Mouse (Mus musculus) neural tube, embryonic 14.5 days (tissue): Measurements from ENCODE around the gene Cfap52. TPM values are rescaled to one million over a fixed set of nuclear protein-coding genes. Genes with fewer than 3 reads are reported as not detected.
A peak's percentile ranks its signal among the peaks of the same experiment; 100 is the strongest.

Source experiments
- ATAC-seq: fragments of 200-750 bp; cut with Nextera tagmentation; 2 replicates; pipeline ENCODE4 v1.8.0; 2017; ENCODE audit warnings: low read depth, mild to moderate bottlenecking, moderate TSS enrichment, moderate library complexity
- H3K27ac ChIP-seq: fragments of 300-500 bp; sonication (generic); 2 replicates; pipeline ENCODE4 v1.5.1; 2014; ENCODE audit warnings: low read depth, mild to moderate bottlenecking, control low read depth, low read length, moderate library complexity, mixed read lengths
- H3K27me3 ChIP-seq: fragments of 300-500 bp; sonication (generic); 2 replicates; pipeline ENCODE4 v1.6.1; 2014; ENCODE audit warnings: low read length; ENCODE audit not compliant: control insufficient read depth, insufficient read depth
- H3K36me3 ChIP-seq: fragments of 300-500 bp; sonication (generic); 2 replicates; pipeline ENCODE4 v1.6.1; 2014; ENCODE audit warnings: low read length, mixed read lengths; ENCODE audit not compliant: control insufficient read depth, insufficient read depth
- H3K4me1 ChIP-seq: fragments of 300-500 bp; sonication (generic); 2 replicates; pipeline ENCODE4 v1.6.1; 2014; ENCODE audit warnings: low read length; ENCODE audit not compliant: control insufficient read depth, insufficient read depth
- H3K4me2 ChIP-seq: fragments of 300-500 bp; sonication (generic); 2 replicates; pipeline ENCODE4 v1.6.1; 2014; ENCODE audit warnings: mild to moderate bottlenecking, low read depth, low read length, control low read depth
- H3K4me3 ChIP-seq: fragments of 300-500 bp; sonication (generic); 2 replicates; pipeline ENCODE4 v1.5.1; 2014; ENCODE audit warnings: low read depth, low read length, control low read depth, mixed read lengths
- H3K9ac ChIP-seq: fragments of 300-500 bp; sonication (generic); replicated peaks from 2 replicates; pipeline ENCODE4 v1.6.1; 2014; ENCODE audit warnings: low read depth, mild to moderate bottlenecking, control low read depth, low read length, mixed read lengths
- H3K9me3 ChIP-seq: fragments of 300-500 bp; sonication (generic); 2 replicates; pipeline ENCODE4 v1.6.1; 2016; ENCODE audit warnings: low read length; ENCODE audit not compliant: control insufficient read depth
- WGBS: fragments of 180-500 bp; shearing (Covaris S2); extraction: QIAGEN DNeasy Blood & Tissue Kit; methylation state at CpG from one replicate; pipeline ENCODE4 v1.1.7; 2014; 5-methylcytosine and 5-hydroxymethylcytosine counted together
- polyA plus RNA-seq: library from polyadenylated mRNA; unstranded; fragments of >200 nt; fragmentation: Nextera tagmentation; extraction: Ambion mirVana; gene quantifications from 2 replicates; pipeline ENCODE4 v1.2.1, GENCODE M21; 2014

Cfap52 gene
- polyA plus RNA-seq, 1 experiment from 2014 or later, result 3.3 TPM

DNA sequence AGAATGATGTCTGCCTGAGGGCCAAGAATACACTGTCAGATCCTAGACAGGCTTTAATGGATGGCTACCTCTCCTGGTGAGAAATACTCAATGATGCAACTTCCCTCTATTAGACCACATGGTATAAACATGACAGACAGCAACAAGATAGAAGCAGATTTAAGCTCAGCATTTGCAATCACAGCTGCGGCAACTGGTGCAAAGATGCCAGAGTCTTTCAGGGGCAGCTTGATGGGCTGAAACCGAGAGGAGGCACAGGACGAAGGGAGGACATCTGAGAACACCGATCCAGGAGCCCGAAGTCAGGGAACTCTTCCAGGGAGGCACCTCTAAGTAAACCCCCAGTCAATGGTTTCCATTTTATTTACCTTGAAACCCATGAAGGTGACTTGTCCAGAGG is 11.8 kb downstream of the Cfap52 start:
- Histone ChIP-seq H3K4me1 (no peaks in the 10 kb centered on the region), H3K9me3 (no peaks in the 10 kb centered on the region), H3K4me3 (no peak overlapping the region), H3K27me3 (no peaks in the 10 kb centered on the region), H3K36me3 (no peaks in the 10 kb centered on the region), H3K4me2 (no peak overlapping the region), H3K27ac (no peak overlapping the region), H3K9ac (no peak overlapping the region)
- WGBS, result 92% methylated on average over 5 of the region's 5 CpGs
- no peak for ATAC-seq

DNA sequence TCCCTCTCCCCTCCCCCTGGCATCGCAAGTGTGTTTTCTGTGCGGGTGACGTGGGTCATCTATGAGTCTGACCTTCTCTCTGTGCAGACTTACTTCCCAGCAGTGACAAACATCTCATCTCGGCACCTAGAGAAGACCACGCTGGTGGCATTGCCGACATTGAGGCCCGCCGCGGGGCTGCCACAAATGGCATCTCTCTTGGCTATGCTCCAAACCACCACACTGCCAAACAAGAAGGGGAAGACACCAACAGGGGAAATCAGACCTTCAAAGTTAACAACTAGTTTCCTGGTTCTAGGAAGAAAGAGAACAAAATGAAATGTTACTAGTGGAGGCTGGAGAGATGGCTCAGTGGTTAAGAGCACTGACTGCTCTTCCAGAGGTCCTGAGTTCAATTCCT is 16.0 kb downstream of the Cfap52 start:
- no peak overlapping the region for H3K4me2 ChIP-seq
- no peak overlapping the region for H3K9ac ChIP-seq
- H3K4me3 ChIP-seq, result no peak overlapping the region
- WGBS, result 90% methylated on average over 9 of the region's 9 CpGs
- H3K27ac ChIP-seq, result no peak overlapping the region
- no peaks in the 10 kb centered on the region for H3K36me3 ChIP-seq
- ATAC-seq, result no peak
- H3K4me1 ChIP-seq, result no peaks in the 10 kb centered on the region
- no peaks in the 10 kb centered on the region for H3K27me3 ChIP-seq
- H3K9me3 ChIP-seq, result no peaks in the 10 kb centered on the region

DNA sequence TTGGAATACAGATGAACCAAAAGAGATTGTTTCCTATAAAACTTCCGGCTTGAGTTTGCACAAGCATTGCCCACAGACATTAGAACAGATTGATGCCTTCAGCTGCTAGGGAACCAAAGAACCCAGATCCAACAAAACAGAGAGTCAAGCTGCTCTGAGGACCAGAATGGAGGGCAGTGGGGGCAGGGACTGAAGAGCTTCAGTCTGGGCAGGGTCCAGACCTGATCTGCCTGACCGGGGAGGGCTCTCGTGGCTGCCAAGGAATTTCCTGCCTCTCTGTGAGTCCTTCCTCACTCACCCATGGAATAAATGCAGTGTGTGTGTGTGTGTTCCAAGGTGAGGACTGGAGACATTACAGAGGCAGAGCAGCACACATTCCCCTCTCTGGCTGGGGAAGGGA is 17.2 kb downstream of the Cfap52 start:
- Histone ChIP-seq H3K27me3 (no peaks in the 10 kb centered on the region), H3K9me3 (no peaks in the 10 kb centered on the region), H3K4me3 (no peak overlapping the region), H3K4me1 (no peaks in the 10 kb centered on the region), H3K36me3 (no peaks in the 10 kb centered on the region), H3K4me2 (no peak overlapping the region), H3K9ac (no peak overlapping the region), H3K27ac (no peak overlapping the region)
- 70% methylated on average over 3 of the region's 3 CpGs for whole genome bisulfite sequencing
- ATAC-seq, result no peak

DNA sequence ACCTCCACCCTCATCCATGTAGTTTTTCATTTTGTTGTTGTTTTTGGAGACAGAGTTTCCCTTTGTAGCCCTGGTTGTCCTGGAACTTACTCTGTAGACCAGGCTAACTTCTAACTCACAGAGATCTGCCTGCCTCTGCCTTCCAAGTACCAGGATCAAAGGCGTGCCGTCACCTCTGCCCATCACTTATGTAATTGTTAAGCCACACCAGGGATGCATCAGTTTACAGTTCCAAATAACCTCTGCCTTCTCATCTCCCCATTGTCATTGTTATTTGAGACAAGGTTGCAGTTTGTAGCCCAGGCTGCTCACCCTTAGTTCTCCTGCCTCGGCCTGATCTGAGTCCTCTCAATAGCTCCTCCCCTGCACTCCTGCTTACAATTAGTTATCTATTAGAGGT is 33.3 kb downstream of the Cfap52 start:
- no peaks in the 10 kb centered on the region for H3K36me3 ChIP-seq
- 91% methylated on average over 3 of the region's 3 CpGs for WGBS
- H3K9me3 ChIP-seq, result no peaks in the 10 kb centered on the region
- no peaks in the 10 kb centered on the region for H3K4me1 ChIP-seq
- ATAC-seq, result no peak
- H3K9ac ChIP-seq, result no peak overlapping the region
- no peaks in the 10 kb centered on the region for H3K27me3 ChIP-seq
- H3K4me2 ChIP-seq, result no peak overlapping the region
- no peak overlapping the region for H3K27ac ChIP-seq
- H3K4me3 ChIP-seq, result no peak overlapping the region

DNA sequence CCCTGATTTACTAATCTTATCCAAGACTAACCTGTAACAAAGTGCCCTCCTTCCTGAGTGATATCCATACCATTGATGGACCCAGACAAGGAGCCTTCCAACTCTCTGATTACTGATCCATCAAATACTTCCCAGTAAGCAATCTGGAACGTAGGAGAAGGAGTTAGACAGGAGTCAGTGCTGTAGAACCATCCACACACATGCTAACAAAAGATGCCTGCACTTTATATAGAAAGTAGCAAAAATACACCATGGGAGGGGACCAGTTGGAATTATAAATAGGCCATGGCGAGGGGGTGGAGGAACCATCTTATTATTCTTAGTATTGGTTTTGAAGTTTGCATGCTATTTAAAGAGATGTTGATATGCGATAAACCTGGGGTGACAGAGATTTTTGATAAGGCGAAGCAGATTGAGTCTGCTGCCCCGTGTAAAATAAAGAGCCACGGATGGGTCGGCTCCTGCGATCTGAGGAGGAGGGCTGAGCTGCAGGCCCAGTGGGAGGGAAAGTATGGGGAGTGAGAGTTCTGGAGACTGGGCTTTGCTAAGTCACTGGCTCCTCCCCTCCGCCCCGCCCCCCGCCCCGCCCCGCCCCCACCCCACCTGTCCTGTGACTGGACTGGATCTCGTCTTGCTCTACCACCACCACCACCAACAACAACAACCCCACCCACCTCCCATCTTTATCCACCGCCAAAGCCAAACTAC is 38.9 kb downstream of the Cfap52 start:
- Histone ChIP-seq H3K4me3 (no peak overlapping the region), H3K9me3 (no peaks in the 10 kb centered on the region), H3K4me1 (no peaks in the 10 kb centered on the region), H3K27ac (no peak overlapping the region), H3K9ac (no peak overlapping the region), H3K27me3 (peaks cover 7% of the 10 kb centered on the region; the same call in 1 of the 2 replicates), H3K4me2 (no peak overlapping the region), H3K36me3 (no peaks in the 10 kb centered on the region)
- 23% methylated on average over 10 of the region's 15 CpGs for WGBS
- ATAC-seq, result no peak

DNA sequence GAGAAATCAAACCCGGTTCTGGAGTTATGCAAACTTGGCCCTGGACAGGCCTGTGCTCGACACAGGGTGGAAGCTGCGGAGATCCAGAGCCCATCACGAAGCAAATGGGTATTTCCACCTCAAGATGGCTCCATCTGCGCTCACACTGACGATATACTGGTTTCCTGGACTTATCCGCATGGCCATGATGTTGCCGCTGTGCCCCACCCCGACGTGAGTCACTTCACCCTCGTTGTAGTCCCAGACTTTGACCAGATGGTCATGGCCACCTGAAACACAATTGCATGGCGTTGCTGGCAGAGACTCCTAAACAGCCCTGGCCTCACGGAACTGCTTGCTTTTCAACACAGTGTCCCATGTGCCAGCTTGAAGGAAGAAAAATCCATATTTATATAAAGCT is 40.5 kb downstream of the Cfap52 start:
- Histone ChIP-seq H3K4me3 (no peak overlapping the region), H3K9me3 (no peaks in the 10 kb centered on the region), H3K27ac (no peak overlapping the region), H3K27me3 (peaks cover 16% of the 10 kb centered on the region; the same call in 1 of the 2 replicates), H3K9ac (no peak overlapping the region), H3K4me1 (no peaks in the 10 kb centered on the region), H3K36me3 (no peaks in the 10 kb centered on the region), H3K4me2 (no peak overlapping the region)
- 88% methylated on average over 13 of the region's 13 CpGs for WGBS
- no peak for ATAC-seq

DNA sequence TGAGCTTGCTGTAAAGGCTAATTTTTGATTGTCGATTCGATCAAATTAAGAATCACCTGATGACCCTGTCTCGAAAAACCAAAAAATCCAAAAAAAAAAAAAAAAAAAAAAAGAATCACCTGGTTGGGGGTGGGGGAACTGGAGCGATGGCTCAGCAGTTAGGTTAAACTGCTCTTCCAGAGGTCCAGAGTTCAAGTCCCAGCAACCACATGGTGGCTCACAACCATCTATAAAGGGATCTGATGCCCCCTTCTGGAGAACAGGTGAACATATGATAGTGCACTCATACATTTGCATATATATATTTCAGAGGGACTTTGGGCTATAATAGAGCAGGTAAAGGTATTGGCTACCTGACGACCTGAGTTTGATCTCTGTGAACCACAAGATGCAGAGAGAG is 41.7 kb downstream of the Cfap52 start:
- Histone ChIP-seq H3K4me3 (no peak overlapping the region), H3K36me3 (no peaks in the 10 kb centered on the region), H3K27ac (no peak overlapping the region), H3K4me1 (no peaks in the 10 kb centered on the region), H3K9ac (no peak overlapping the region), H3K27me3 (peaks cover 17% of the 10 kb centered on the region; the same call in 1 of the 2 replicates), H3K9me3 (no peaks in the 10 kb centered on the region), H3K4me2 (no peak overlapping the region)
- WGBS, result 97% methylated on average over 5 of the region's 5 CpGs
- ATAC-seq, result no peak

DNA sequence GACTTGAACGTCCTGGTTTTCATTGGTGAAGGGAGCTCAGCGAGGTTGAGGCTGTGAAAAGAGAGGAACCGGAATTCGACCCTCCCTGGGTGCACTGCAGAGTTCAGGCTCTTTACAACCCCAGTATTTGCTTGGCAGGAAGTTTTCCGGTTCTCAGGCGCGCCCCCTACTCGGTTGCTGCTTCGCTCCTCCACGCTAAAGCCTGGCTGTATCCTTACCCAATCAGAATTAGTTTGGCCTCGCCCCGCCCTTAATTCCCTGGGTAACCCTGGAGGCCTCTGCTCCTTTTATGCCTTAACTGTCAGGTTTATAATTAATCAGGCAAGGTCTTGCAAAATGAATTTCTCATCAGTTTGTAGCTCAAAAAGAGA is 42.7 kb downstream of the Cfap52 start:
- under 1% methylated on average over 12 of the region's 12 CpGs for WGBS
- H3K9ac ChIP-seq, result no peak overlapping the region
- ATAC-seq, result peak; percentile 85
- no peaks in the 10 kb centered on the region for H3K9me3 ChIP-seq
- no peaks in the 10 kb centered on the region for H3K36me3 ChIP-seq
- H3K4me1 ChIP-seq, result no peaks in the 10 kb centered on the region
- H3K4me2 ChIP-seq, result peak overlapping the region; percentile 100
- peaks cover 17% of the 10 kb centered on the region; the same call in 1 of the 2 replicates for H3K27me3 ChIP-seq
- no peak overlapping the region for H3K27ac ChIP-seq
- peak overlapping the region; percentile 60 for H3K4me3 ChIP-seq

DNA sequence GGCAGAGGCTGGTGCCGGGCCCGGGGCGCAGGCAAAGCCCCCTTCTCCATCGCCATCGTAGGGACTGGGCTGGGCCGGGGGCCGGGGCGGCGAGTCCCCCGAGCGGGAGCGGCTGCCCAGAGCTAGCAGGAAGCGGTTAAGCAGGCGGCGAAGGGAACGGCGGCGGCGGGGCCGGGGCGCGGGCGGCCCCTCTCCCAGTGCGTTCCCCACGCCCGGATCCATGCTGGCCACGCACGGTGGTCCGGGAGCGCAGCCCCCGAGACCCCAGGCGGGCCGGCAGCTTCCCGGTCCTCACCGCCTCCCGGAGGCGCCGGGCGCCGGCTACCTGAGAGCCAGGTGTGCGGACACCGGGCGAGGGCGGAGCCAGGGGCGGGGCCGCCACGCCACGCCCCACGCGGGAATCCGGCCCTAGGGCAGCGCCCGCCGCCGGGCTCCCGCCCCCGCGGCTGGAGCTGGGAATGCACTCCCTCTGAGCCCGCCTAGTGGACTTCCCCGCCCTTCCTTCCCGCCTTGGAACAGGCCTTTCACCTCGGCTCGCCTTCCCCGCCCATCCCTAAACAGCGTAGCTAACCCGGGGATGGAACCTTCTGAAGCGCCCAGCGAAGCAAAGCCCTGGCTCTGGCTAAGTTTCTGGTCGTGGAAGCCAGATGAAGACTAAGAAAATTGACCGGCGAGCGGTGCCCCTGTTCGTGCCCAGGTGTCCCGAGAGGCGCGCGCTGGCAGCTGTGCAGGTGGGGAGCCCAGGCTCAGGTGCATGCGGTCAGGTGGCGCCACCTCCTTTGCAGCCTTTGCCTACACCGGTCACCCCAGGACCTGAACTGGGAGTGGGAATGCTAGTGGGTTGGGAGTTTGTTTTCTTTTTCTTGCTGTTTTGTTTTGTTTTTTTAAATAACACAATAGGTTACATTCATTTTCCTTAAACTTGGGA is 43.4 kb downstream of the Cfap52 start, which contains the start of gene Usp43:
Gene Usp43 (minus strand): TSS at position 327 of the 928 bp plus-strand sequence.
- Histone ChIP-seq H3K36me3 (no peaks in the 10 kb centered on the region), H3K9ac (peak within 1 kb of the TSS; percentile 52), H3K4me1 (no peaks in the 10 kb centered on the region), H3K27ac (no peak within 1 kb of the TSS), H3K4me2 (peak within 1 kb of the TSS; percentile 100), H3K27me3 (peaks cover 17% of the 10 kb centered on the region; the same call in 1 of the 2 replicates), H3K9me3 (no peaks in the 10 kb centered on the region), H3K4me3 (peak within 1 kb of the TSS; percentile 60)
- WGBS, result under 1% methylated on average over 65 of the region's 80 CpGs
- ATAC-seq, result peak; percentile 59
